Mouse (Mus musculus) lung, adult 2 months (tissue): ENCODE measurements around the gene Mrpl9. TPM values are rescaled to one million over a fixed set of nuclear protein-coding genes. Genes with fewer than 3 reads are reported as not detected.

Experiments
- DNase-seq: peaks from one replicate; pipeline ENCODE4 v3.0.0; 2022
- H3K4me1 ChIP-seq: fragments of 200-500 bp; 2 replicates; pipeline ENCODE4 v1.6.1; 2011; ENCODE audit warnings: low read length; ENCODE audit not compliant: control insufficient read depth, insufficient read depth
- H3K4me3 ChIP-seq: fragments of 200-500 bp; replicated peaks from 2 replicates; pipeline ENCODE3; 2011; ENCODE audit warnings: low read depth, mild to moderate bottlenecking, control low read depth, low read length; ENCODE audit errors: extremely low read depth
- CTCF ChIP-seq: fragments of 200-500 bp; IDR thresholded peaks from 2 replicates; pipeline ENCODE4 v1.5.1; 2011; ENCODE audit warnings: mild to moderate bottlenecking, low read length, control low read depth; ENCODE audit not compliant: insufficient read depth
- POLR2A ChIP-seq: fragments of 200-500 bp; IDR thresholded peaks from 2 replicates; pipeline ENCODE4 v1.6.1; 2011; ENCODE audit warnings: low read depth, mild to moderate bottlenecking, control low read depth, low read length, borderline replicate concordance; ENCODE audit errors: extremely low read depth
- WGBS: fragments of 180-500 bp; shearing (Covaris S2); methylation state at CpG from one replicate; pipeline ENCODE4 v1.1.7; 2018; 5-methylcytosine and 5-hydroxymethylcytosine counted together
- polyA plus RNA-seq: library from polyadenylated mRNA; depleted of rRNA; stranded (reverse); fragments of >200 nt; gene quantifications from 2 replicates; pipeline ENCODE4 v1.2.3, GENCODE M21; 2012; rRNA removed

Mrpl9 gene
- polyA plus RNA-seq, 1 experiment: 22.6 TPM

DNA sequence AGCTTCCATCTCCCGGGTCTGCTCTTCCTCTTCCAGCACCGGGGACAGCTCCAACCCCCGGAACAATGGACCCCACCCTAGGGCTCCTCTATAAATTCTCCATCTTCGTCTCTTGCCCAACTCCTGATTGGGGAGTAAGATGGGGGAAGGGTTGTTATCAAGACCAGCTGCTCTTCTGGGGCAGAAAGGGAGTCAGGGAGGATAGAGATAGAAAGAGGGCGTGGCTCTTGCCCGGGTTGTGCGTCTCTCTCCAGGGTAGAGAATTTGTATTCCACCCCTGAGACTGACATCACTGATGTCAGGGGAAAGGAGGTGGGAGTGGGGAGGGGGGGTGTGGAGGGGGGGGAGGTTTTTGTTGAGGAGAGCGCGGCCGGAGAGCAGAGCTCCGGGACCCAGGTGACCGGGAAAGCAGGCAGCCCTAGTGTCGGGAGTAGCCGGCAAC lies 34.9 kb downstream of the Mrpl9 start, which contains the start of gene Celf3:
Celf3 (plus strand) TSS at position 315 of the 442 bp plus-strand sequence.
- no peak for TF ChIP-seq CTCF
- no peak for TF ChIP-seq POLR2A
- WGBS: 1% methylated on average over 14 of the region's 14 CpGs
- Histone ChIP-seq H3K4me3 (no peak within 1 kb of the TSS), H3K4me1 (no peaks in the 10 kb centered on the region)
- no peak for DNase-seq

DNA sequence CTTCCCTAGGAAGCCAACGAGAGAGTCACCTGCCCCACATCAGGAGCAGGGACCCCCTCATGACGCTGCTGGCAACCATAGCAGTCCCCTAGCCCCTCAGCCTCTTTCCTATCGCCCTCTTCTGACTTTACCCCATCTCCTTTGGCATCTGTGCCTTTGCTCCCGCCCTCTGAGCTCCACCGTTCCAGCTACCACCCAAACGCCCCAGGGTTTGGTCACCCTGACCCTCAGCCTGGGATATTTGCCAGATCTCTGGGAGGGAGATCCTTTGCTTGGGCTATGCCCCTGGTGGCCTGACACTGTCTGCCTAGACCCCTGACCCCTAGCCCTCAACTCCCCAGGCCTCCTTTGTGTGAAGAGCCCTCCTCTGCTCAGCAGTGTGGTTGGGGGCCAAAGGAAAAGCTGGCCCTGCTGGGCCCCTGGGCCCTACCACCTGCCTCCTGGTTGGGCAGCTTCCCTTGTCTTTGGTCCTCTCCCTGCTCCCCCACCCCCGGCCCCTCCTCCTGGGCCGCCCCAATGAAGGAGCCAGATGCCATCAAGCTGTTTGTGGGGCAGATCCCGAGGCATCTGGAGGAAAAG lies 35.6 kb downstream of the Mrpl9 start:
- DNase-seq: no peak
- no peak overlapping the region for H3K4me3 ChIP-seq
- TF ChIP-seq CTCF (no peak), POLR2A (no peak)
- no peaks in the 10 kb centered on the region for H3K4me1 ChIP-seq
- 16% methylated on average over 9 of the region's 9 CpGs for WGBS

DNA sequence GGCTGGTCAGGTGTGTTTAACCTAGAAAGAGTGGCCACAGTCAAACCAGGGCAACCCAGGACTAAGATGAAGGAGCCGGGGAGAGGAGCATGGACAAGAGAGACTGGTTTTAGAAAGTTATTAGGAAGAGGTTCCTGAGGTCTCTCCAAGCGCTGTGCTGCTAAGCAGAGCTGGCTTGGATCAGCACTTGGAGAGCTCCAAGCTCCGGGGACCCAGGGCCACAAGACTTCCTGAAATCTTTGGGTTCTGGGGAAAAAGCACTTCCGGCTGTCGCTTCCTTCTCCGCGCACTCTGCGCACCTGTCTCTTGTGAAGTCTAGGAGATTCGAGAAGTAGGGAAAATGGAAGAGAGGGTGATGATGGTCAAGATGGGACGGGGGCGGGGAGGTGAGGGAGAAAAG lies 36.4 kb downstream of the Mrpl9 start:
- no peaks in the 10 kb centered on the region for H3K4me1 ChIP-seq
- WGBS: 15% methylated on average over 11 of the region's 11 CpGs
- DNase-seq: no peak
- TF ChIP-seq CTCF (no peak), POLR2A (no peak)
- no peak overlapping the region for H3K4me3 ChIP-seq

DNA sequence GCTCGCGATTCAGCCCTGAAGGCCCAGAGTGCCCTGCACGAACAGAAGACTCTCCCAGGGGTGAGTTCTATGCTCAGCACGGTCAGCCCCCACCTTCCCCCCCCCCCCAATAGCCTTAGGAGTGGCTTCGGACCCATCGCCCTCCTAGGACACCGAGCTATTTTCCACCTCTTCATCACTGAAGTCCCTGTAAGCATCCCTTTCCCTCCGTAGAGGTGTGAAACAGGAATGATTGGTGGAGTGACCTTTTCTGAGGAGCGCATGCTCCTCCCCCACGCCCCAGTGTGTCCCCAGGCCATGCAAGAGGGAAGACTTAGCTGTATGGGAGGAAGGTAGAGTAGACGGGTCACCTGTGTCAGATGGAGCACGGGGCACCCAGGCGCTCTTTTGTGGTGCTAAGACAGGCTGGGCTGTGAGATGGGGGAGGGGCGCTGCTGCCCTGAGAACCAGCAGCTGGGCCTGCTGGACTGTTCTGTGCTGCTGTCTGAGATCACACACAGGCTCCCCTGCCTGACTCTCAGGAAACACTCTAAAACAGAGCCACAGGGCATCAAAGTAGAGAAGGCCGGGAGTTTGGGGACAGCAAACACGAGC lies 37.3 kb downstream of the Mrpl9 start, which contains the start of gene Riiad1:
Riiad1 (minus strand) TSS at position 51 of the 594 bp plus-strand sequence.
- WGBS: 19% methylated on average over 16 of the region's 16 CpGs
- Histone ChIP-seq H3K4me3 (no peak within 1 kb of the TSS), H3K4me1 (no peaks in the 10 kb centered on the region)
- no peak for DNase-seq
- TF ChIP-seq POLR2A (no peak), CTCF (no peak)

DNA sequence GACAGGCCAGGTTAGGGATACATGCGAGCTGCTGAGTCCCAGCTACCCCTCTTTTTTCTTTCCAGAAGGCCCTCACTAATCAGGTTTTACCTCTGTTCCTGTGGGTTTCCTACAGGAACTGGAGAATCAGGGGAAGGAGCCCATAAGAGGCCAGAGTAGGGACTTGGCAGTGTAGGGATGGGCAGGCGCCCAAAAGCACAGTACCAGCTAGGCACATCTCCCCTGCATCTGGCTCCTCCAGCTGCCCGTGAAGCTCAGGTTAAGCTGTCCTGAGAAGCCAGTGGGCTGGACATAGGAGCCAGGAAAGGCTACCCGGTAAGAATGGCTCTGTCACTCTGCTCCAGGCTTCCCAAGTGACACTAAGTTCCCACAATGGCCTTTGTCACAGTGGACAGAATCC lies 38.3 kb downstream of the Mrpl9 start:
- no peak for DNase-seq
- H3K4me3 ChIP-seq: no peak overlapping the region
- WGBS: 67% methylated on average over 4 of the region's 4 CpGs
- no peak for TF ChIP-seq POLR2A
- H3K4me1 ChIP-seq: no peaks in the 10 kb centered on the region

DNA sequence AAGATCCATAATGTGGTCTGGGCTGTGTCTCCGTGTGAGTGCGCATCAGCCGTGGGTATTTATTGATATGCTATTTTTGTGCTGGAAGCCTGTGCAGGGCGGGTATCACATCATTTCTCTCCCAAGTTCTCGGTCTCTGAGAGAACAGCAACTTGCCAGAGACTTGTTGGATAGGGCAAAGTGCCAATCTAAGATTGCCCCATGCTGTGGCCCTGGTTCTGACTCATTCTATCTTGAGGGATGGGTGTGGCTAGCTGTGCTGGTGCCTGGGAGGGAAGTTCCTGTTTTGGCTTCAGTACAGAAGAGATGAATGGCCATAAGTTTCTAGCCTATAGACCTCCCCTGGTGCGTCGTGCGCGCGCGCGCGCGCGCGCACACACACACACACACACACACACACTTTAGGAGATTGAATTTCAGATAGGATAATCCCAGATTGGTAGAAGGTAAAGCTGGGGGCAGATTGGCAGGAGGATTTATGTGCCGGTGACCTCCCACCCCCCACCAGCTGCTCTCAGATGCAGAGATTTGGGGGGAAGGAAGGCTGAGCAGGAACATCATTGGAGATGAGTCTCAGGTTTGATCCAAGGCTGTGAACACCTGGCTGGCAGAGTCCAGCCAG lies 39.8 kb downstream of the Mrpl9 start:
- 69% methylated on average over 17 of the region's 17 CpGs for WGBS
- H3K4me3 ChIP-seq: no peak overlapping the region
- no peaks in the 10 kb centered on the region for H3K4me1 ChIP-seq
- TF ChIP-seq CTCF: no peak
- TF ChIP-seq POLR2A: no peak
- DNase-seq: peak; percentile 20

DNA sequence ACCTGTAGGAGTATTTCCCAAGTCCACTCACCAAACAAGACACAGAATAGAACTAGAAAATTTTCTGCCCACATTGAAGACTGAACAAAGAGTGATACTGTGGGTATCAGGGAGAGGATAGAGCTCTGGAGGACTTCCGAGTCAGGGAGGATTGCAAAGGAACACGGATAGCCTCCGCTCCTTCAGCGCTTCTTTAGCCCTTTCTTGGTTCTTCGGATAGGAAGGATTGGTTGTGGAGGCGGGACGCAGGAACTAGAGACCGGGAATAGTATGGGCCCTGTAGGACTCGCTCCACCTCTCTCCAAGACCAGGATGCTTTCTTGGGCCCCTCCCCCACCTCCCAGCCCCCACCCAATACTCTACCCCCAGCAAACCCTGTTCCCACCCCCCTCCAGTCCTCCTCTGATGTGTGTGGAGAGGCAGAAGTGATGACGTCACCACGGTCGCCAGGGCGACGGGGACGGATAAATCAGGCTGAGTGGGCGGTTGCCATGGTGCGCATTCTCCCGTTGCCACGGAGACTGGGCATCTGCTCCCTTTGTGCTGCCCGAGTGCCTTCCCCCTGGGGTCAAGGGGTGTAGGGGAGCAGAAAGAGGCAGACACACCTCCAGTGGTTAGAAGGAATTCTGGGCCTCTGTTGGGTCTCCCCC lies 40.8 kb downstream of the Mrpl9 start:
- 41% methylated on average over 20 of the region's 20 CpGs for WGBS
- H3K4me1 ChIP-seq: no peaks in the 10 kb centered on the region
- DNase-seq: no peak
- H3K4me3 ChIP-seq: no peak overlapping the region
- TF ChIP-seq POLR2A (no peak), CTCF (no peak)

DNA sequence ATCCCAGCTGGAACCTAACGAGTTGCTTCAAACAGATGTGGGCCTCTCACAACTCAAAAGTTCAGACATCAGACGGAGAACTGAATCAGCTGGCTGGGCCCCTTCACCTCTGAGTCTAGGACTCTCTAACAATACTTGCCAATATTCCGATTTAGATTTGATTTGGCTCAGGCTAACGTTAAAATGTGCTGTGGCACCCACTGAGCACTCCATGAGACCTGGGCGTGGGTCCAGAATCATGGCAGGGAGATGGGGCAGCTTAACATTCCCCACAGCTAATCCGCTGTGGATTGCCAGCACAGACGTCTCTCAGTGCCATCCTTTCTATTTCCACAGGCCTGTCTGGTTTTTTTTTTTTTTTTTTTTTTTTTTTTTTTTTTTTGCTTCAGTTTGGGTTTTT lies 42.8 kb downstream of the Mrpl9 start:
- Histone ChIP-seq H3K4me1 (no peaks in the 10 kb centered on the region), H3K4me3 (no peak overlapping the region)
- no peak for DNase-seq
- TF ChIP-seq POLR2A (no peak), CTCF (no peak)
- WGBS: 72% methylated on average over 7 of the region's 7 CpGs

DNA sequence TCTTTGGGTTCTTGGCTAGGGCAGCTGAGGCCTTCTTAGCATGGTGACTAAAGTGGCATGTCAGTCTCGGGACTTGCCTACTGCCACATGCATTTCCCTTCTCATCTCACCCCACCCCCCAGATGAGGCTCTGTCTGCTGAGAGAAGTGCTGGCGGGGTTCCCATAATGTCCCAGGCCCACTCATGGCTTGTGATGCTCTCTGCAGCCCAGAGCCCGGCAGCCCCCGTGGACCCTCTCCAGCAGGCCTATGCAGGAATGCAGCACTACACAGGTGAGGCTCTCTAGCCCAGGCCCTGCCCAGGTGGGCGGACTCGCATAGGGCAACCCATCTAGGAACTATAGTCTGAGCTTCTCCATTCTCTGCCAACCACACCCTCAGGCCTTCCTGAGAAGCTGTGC lies 44.5 kb downstream of the Mrpl9 start:
- DNase-seq: no peak
- H3K4me3 ChIP-seq: no peak overlapping the region

DNA sequence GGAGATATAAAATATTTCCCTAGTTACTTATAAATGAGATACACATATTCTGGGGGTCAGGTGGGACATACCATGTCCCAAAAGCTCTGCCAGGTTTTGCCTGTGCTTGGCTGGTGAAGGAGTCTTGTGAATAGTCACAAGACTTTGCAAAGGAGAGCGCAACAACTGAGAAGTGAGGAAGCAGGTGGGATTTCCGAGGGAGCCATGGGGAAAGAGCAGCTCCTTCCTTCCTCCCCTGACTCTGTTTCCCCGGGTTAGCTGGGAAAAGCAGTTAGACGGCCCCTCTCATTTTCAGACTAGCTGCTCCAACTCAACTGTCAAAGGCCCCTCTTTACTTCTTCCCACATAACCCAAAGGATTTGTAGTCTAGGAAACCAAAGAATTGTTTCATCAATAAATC lies 54.0 kb downstream of the Mrpl9 start:
- H3K4me1 ChIP-seq: no peaks in the 10 kb centered on the region
- H3K4me3 ChIP-seq: no peak overlapping the region
- TF ChIP-seq POLR2A (no peak), CTCF (no peak)
- no peak for DNase-seq
- 80% methylated on average over 4 of the region's 4 CpGs for WGBS

More for the DNA sequence above, 44.5 kb downstream of the Mrpl9 start:
- no peak for TF ChIP-seq POLR2A
- no peak for TF ChIP-seq CTCF
- WGBS: 62% methylated on average over 6 of the region's 6 CpGs
- no peaks in the 10 kb centered on the region for H3K4me1 ChIP-seq

Other genes starting within 250 kb of the Mrpl9 start
- gene Gm5286, start 246.6 kb upstream of the Mrpl9 start, polyA plus RNA-seq: not detected in 2 replicates
- not detected in 2 replicates for gene Gm4778, start 179.3 kb upstream of the Mrpl9 start, polyA plus RNA-seq
- 1.2 and 2.1 TPM in 2 replicates for gene Them4, start 133.2 kb upstream of the Mrpl9 start, polyA plus RNA-seq
- 0.26 and 24.4 TPM in 2 replicates for gene Them5, start 101.2 kb upstream of the Mrpl9 start, polyA plus RNA-seq
- gene C2cd4d, start 80.9 kb upstream of the Mrpl9 start, polyA plus RNA-seq: 0.37 and 0.83 TPM in 2 replicates
- gene Rorc, start 70.5 kb upstream of the Mrpl9 start, polyA plus RNA-seq: 6.3 and 7.9 TPM in 2 replicates
- gene Lingo4, start 44.8 kb upstream of the Mrpl9 start, polyA plus RNA-seq: 0.12 and 0.17 TPM in 2 replicates
- 0.17 and 0.44 TPM in 2 replicates for gene Tdrkh, start 30.0 kb upstream of the Mrpl9 start, polyA plus RNA-seq
- gene Oaz3, start 597 bp downstream of the Mrpl9 start, polyA plus RNA-seq: 0.18 TPM in 1 of 2 replicates, not detected in the other
- 1.2 and 2.1 TPM in 2 replicates for gene Celf3, start 35.0 kb downstream of the Mrpl9 start, polyA plus RNA-seq
- gene Riiad1, start 37.0 kb downstream of the Mrpl9 start, polyA plus RNA-seq: 2.3 and 2.5 TPM in 2 replicates
- 7.8 and 10.8 TPM in 2 replicates for gene Snx27, start 139.4 kb downstream of the Mrpl9 start, polyA plus RNA-seq
- not detected in 2 replicates for gene Gm10972, start 199.8 kb downstream of the Mrpl9 start, polyA plus RNA-seq
- gene Tuft1, start 215.6 kb downstream of the Mrpl9 start, polyA plus RNA-seq: 12.8 and 22.1 TPM in 2 replicates